Mouse (Mus musculus) limb, embryonic 14.5 days (tissue): Measurements from ENCODE around the gene Rhag. TPM values are rescaled to one million over a fixed set of nuclear protein-coding genes. Genes with fewer than 3 reads are reported as not detected.

Experiments
- ATAC-seq: fragments of 200-750 bp; cut with Nextera tagmentation; 2 replicates; pipeline ENCODE4 v1.8.0; 2017; ENCODE audit warnings: low read depth, moderate number of reproducible peaks, moderate TSS enrichment; ENCODE audit not compliant: low FRiP score
- DNase-seq: peaks from one replicate; pipeline ENCODE4 v3.0.0-alpha.2; 2015; ENCODE audit warnings: low spot score
- H3K27ac ChIP-seq: fragments of 300-500 bp; sonication (generic); replicated peaks from 2 replicates; pipeline ENCODE4 v1.5.1; 2014; ENCODE audit warnings: low read depth, mild to moderate bottlenecking, low read length, moderate library complexity, mixed read lengths
- H3K27me3 ChIP-seq: fragments of 300-500 bp; sonication (generic); 2 replicates; pipeline ENCODE4 v1.6.1; 2014; ENCODE audit warnings: low read length, mixed read lengths; ENCODE audit not compliant: control insufficient read depth, insufficient read depth
- H3K36me3 ChIP-seq: fragments of 300-500 bp; sonication (generic); 2 replicates; pipeline ENCODE4 v1.6.1; 2014; ENCODE audit warnings: mild to moderate bottlenecking, low read length, moderate library complexity, mixed read lengths; ENCODE audit not compliant: control insufficient read depth, insufficient read depth
- H3K4me1 ChIP-seq: fragments of 300-500 bp; sonication (generic); 2 replicates; pipeline ENCODE4 v1.6.1; 2014; ENCODE audit warnings: antibody characterized with exemption, low read length, mixed read lengths; ENCODE audit not compliant: control insufficient read depth, insufficient read depth
- H3K4me2 ChIP-seq: fragments of 300-500 bp; sonication (generic); replicated peaks from 2 replicates; pipeline ENCODE4 v1.6.1; 2014; ENCODE audit warnings: low read depth, mild to moderate bottlenecking, low read length, moderate library complexity; ENCODE audit not compliant: severe bottlenecking
- H3K4me3 ChIP-seq: fragments of 300-500 bp; sonication (generic); replicated peaks from 2 replicates; pipeline ENCODE4 v1.5.1; 2014; ENCODE audit warnings: low read length
- H3K9ac ChIP-seq: fragments of 300-500 bp; sonication (generic); 2 replicates; pipeline ENCODE4 v1.6.1; 2014; ENCODE audit warnings: mild to moderate bottlenecking, low read depth, low read length, moderate library complexity; ENCODE audit not compliant: severe bottlenecking
- H3K9me3 ChIP-seq: fragments of 300-500 bp; sonication (generic); 2 replicates; pipeline ENCODE4 v1.6.1; 2016; ENCODE audit warnings: low read length; ENCODE audit not compliant: control insufficient read depth
- POLR2A ChIP-seq: fragments of 200-500 bp; IDR thresholded peaks from 2 replicates; pipeline ENCODE4 v1.8.0; 2012; ENCODE audit warnings: inconsistent platforms, mild to moderate bottlenecking, moderate library complexity, borderline replicate concordance; ENCODE audit not compliant: insufficient read depth, insufficient read length; ENCODE audit errors: extremely low read depth
- WGBS: fragments of 180-500 bp; shearing (Covaris S2); extraction: QIAGEN DNeasy Blood & Tissue Kit; methylation state at CpG from one replicate; pipeline ENCODE4 v1.1.7; 2014; 5-methylcytosine and 5-hydroxymethylcytosine counted together
- polyA plus RNA-seq, 2 experiments: library from polyadenylated mRNA; depleted of rRNA in 1 of 2; stranded (reverse) in 1 of 2; unstranded in 1 of 2; fragments of >200 nt; fragmentation: Nextera tagmentation in 1 of 2; extraction: Ambion mirVana in 1 of 2; gene quantifications; 2 replicates each; pipeline versions ENCODE4 v1.2.1 to v1.2.3; 2012 to 2014

Gene Rhag
- polyA plus RNA-seq, 2 experiments, result 0.28 to 0.48 TPM

DNA sequence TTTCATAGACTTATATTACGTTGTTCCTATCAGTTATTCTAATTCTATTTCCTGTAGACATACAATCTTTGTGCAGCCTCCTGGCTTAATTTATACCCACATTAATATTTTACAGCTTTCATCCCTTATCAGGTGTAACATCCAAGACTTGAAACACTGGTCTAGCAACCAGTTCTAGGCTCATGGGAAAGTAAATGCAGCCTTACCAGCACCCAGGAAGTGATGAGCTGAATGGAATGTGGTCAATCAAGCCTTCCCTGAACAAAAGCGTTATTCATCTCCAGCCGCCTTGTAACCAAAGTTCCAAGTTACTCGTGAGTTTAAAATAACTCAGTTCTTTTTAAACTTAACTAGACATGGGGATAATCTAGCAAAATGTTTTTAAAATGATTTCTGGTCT lies 74.2 kb downstream of the Rhag start:
- TF ChIP-seq POLR2A, result no peak
- H3K36me3 ChIP-seq, result no peaks in the 10 kb centered on the region
- no peak overlapping the region for H3K4me2 ChIP-seq
- DNase-seq, result peak; percentile 19
- no peaks in the 10 kb centered on the region for H3K27me3 ChIP-seq
- WGBS, result 79% methylated on average over 4 of the region's 4 CpGs
- no peak overlapping the region for H3K27ac ChIP-seq
- no peaks in the 10 kb centered on the region for H3K4me1 ChIP-seq
- H3K9me3 ChIP-seq, result no peaks in the 10 kb centered on the region
- H3K9ac ChIP-seq, result no peak overlapping the region
- no peak overlapping the region for H3K4me3 ChIP-seq
- no peak for ATAC-seq

DNA sequence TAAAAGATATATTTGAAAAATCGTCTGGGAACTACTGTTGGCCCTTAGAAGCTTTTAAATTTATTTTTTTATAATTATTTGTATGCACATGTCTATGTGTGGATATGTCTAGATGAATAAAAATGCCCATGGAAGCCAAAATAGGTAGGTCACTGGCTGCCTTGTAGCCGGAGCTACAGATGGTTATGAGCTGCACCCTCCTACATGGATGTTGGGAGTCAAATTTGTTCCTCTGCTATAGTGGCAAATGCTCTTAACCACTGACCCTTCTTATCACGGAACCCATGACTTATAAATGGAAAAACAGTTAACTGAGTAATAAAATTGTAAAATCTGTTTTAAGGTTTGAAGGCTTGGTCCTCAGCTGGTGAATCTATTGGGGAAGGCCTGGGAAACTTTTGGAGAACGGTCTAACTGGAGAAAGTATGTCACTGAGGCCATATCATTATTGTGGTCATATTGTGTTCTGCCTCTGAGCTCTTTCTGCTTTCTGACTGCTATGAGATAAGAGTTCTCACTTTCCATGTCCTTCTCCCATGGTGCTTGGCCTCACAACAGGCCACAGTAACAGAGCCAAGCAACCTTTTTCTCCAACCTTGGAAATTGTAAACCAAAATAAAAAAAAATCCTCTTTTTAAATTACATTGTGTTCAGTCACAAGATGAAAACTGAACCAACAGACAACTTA lies 77.1 kb downstream of the Rhag start:
- no peaks in the 10 kb centered on the region for H3K9me3 ChIP-seq
- H3K36me3 ChIP-seq, result no peaks in the 10 kb centered on the region
- H3K27me3 ChIP-seq, result no peaks in the 10 kb centered on the region
- H3K4me2 ChIP-seq, result no peak overlapping the region
- TF ChIP-seq POLR2A, result no peak
- 78% methylated on average over 4 of the region's 4 CpGs for WGBS
- H3K27ac ChIP-seq, result no peak overlapping the region
- no peak overlapping the region for H3K9ac ChIP-seq
- no peaks in the 10 kb centered on the region for H3K4me1 ChIP-seq
- ATAC-seq (no peak), DNase-seq (no peak)
- no peak overlapping the region for H3K4me3 ChIP-seq

Other genes starting within 250 kb of the Rhag start
- not detected in 2 replicates for gene Esp6, start 249.6 kb upstream of the Rhag start, polyA plus RNA-seq (2012; rRNA removed)
- not detected in 2 replicates for gene Esp6, start 249.6 kb upstream of the Rhag start, polyA plus RNA-seq (2014; fragmentation: Nextera tagmentation; extraction: Ambion mirVana)
- not detected in 2 replicates for gene Esp4, start 212.5 kb upstream of the Rhag start, polyA plus RNA-seq (2012; rRNA removed)
- not detected in 2 replicates for gene Esp4, start 212.5 kb upstream of the Rhag start, polyA plus RNA-seq (2014; fragmentation: Nextera tagmentation; extraction: Ambion mirVana)
- not detected in 2 replicates for gene Esp3, start 179.1 kb upstream of the Rhag start, polyA plus RNA-seq (2012; rRNA removed)
- not detected in 2 replicates for gene Esp3, start 179.1 kb upstream of the Rhag start, polyA plus RNA-seq (2014; fragmentation: Nextera tagmentation; extraction: Ambion mirVana)
- gene Esp1, start 84.0 kb upstream of the Rhag start, polyA plus RNA-seq (2012; rRNA removed), result not detected in 2 replicates
- not detected in 2 replicates for gene Esp1, start 84.0 kb upstream of the Rhag start, polyA plus RNA-seq (2014; fragmentation: Nextera tagmentation; extraction: Ambion mirVana)
- 0.04 TPM in 1 of 2 replicates, not detected in the other for gene Crisp2, start 4.1 kb upstream of the Rhag start, polyA plus RNA-seq (2012; rRNA removed)
- gene Crisp2, start 4.1 kb upstream of the Rhag start, polyA plus RNA-seq (2014; fragmentation: Nextera tagmentation; extraction: Ambion mirVana), result not detected in 2 replicates
- 2.7 and 3.0 TPM in 2 replicates for gene 9130008F23Rik, start 69.4 kb downstream of the Rhag start, polyA plus RNA-seq (2012; rRNA removed)
- gene 9130008F23Rik, start 69.4 kb downstream of the Rhag start, polyA plus RNA-seq (2014; fragmentation: Nextera tagmentation; extraction: Ambion mirVana), result 1.8 and 1.9 TPM in 2 replicates
- gene Glyatl3, start 103.2 kb downstream of the Rhag start, polyA plus RNA-seq (2012; rRNA removed), result 0.20 TPM in 2 replicates
- 0.21 TPM in 1 of 2 replicates, not detected in the other for gene Glyatl3, start 103.2 kb downstream of the Rhag start, polyA plus RNA-seq (2014; fragmentation: Nextera tagmentation; extraction: Ambion mirVana)
- gene Mut, start 123.6 kb downstream of the Rhag start, polyA plus RNA-seq (2012; rRNA removed), result 17.0 and 18.2 TPM in 2 replicates
- gene Mut, start 123.6 kb downstream of the Rhag start, polyA plus RNA-seq (2014; fragmentation: Nextera tagmentation; extraction: Ambion mirVana), result 31.6 and 38.5 TPM in 2 replicates
- 12.4 and 17.3 TPM in 2 replicates for gene Cenpq, start 123.9 kb downstream of the Rhag start, polyA plus RNA-seq (2012; rRNA removed)
- gene Cenpq, start 123.9 kb downstream of the Rhag start, polyA plus RNA-seq (2014; fragmentation: Nextera tagmentation; extraction: Ambion mirVana), result 22.6 and 23.2 TPM in 2 replicates